In the genomic region with DNA sequence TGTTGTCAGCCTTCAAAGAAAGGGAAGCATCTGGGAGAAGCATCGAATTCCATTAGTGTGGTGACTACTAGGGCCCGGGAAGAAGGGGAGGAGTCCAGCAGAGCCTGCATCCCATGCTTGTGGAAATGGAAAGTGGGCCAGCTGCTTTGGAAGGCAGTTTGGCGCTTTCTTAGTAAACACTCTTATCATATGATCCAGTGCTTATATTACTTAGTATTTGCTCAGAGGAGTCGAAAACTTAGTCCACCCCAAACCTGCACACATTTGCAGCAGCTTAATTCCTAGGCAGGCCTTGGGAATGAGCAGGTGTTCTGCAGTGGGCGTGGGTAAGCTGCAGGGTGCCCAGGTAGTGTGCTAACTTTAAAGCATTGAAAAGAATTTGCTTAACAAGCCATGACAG, we compare ENCODE assay signal across 16 mouse cellular contexts.
DNase-seq lines count a peak whose midpoint lies in the region; TF ChIP-seq lines count a peak whose summit lies in the region.
"Had no signal": no experiment of that assay in that cellular context is flagged by ENCODE, and none has a peak within 500 bp of the region (broad histone marks: within the 10 kb centered on the region; RNA-seq: fewer than 3 reads in every experiment).

No protein-coding gene starts in this region.

- TF ChIP-seq POLR2A in bone marrow macrophage, adult 2 months (IDR thresholded peaks at IDR 0.05; ENCODE audit: borderline replicate concordance, low read depth, low read length) = no peak

- TF ChIP-seq CTCF in gastrocnemius, adult 2 months (IDR thresholded peaks at IDR 0.05) = no peak
- no peak for TF ChIP-seq CTCF in bone marrow macrophage, adult 2 months (IDR thresholded peaks at IDR 0.05; ENCODE audit: low read depth, low read length)

- intact Hi-C loops in gastrocnemius, adult 2 months (cut with DNase I) = no loop called here

- no peak for DNase-seq in gastrocnemius, adult 2 months
- no peak for DNase-seq in gastrocnemius, adult 18-20 months (ENCODE audit: low spot score)
- peak; percentile 34 for DNase-seq in kidney, postnatal 10 days
- DNase-seq in kidney, adult 8-10 months = no peak
- DNase-seq in lung, postnatal 10 days = peak; percentile 22
- DNase-seq in lung, postnatal 25 days (ENCODE audit: low spot score) = no peak
- DNase-seq in left cerebral cortex, adult 11 months (ENCODE audit: low spot score) = no peak
- DNase-seq: adrenal gland, adult 2 months; adrenal gland, postnatal 25 days; cerebellum, adult 2 months; cerebellum, postnatal 10 days; gastrocnemius, postnatal 10 days had no signal

- H3K27ac ChIP-seq in gastrocnemius, adult 2 months = 0 out of 2 replicates have a peak overlapping the region, but pooled peaks have one; percentile 16
- H3K27ac ChIP-seq in bone marrow macrophage, adult 2 months (ENCODE audit: insufficient read depth, low read depth, low read length) = peak overlapping the region; percentile 12; the same call in 1 of the 2 replicates
- H3K27ac ChIP-seq: hindbrain, embryonic 10.5 days; hindbrain, embryonic 14.5 days had no signal

- no peak overlapping the region for H3K4me3 ChIP-seq in gastrocnemius, adult 2 months
- no peak overlapping the region for H3K4me3 ChIP-seq in bone marrow macrophage, adult 2 months (ENCODE audit: insufficient read depth, low read length)
- H3K4me3 ChIP-seq: heart, embryonic 12.5 days; hindbrain, embryonic 10.5 days had no signal

- peaks cover 7% of the 10 kb centered on the region for H3K4me1 ChIP-seq in bone marrow macrophage, adult 2 months (ENCODE audit: control insufficient read depth, insufficient read depth, low read length)
- H3K4me1 ChIP-seq: heart, embryonic 12.5 days; hindbrain, embryonic 10.5 days had no signal

Comparison
In these comparisons a context has a peak if more than half of its experiments do, and no peak if none do; other contexts are left out.
1. DNase-seq: peak in kidney, postnatal 10 days (single experiment) and lung, postnatal 10 days (single experiment); none in gastrocnemius, adult 2 months (single experiment), gastrocnemius, adult 18-20 months (single experiment), kidney, adult 8-10 months (0 of 2), lung, postnatal 25 days (single experiment) and left cerebral cortex, adult 11 months (single experiment).